Mouse (Mus musculus): ENCODE results near the gene Cox17.
A peak's percentile ranks its signal among the peaks of the same experiment; 100 is the strongest.

The Cox17 gene

GRCm38 (mm10) chr16:38371705-38372296, 25.0 kb downstream of the Cox17 start:
- DNase-seq (ENCODE audit: low read depth, low spot score), result no peak

- DNase-seq (ENCODE audit: low read depth, low spot score), result no peak
Observed at GRCm38 (mm10) chr16:38372876-38373275, 26.1 kb downstream of the Cox17 start.

- no peak for DNase-seq (ENCODE audit: low read depth, low spot score)
Observed at GRCm38 (mm10) chr16:38373439-38373838, 26.6 kb downstream of the Cox17 start.

GRCm38 (mm10) chr16:38373941-38374340, 27.1 kb downstream of the Cox17 start:
- no peak for DNase-seq (ENCODE audit: low read depth, low spot score)

- no peak for DNase-seq (ENCODE audit: low read depth, low spot score)
Observed at GRCm38 (mm10) chr16:38374379-38375140, 27.8 kb downstream of the Cox17 start.

GRCm38 (mm10) chr16:38375182-38375581, 28.4 kb downstream of the Cox17 start:
- no peak for DNase-seq (ENCODE audit: low read depth, low spot score)

- peak; percentile 43 for DNase-seq (ENCODE audit: low read depth, low spot score)
Observed at GRCm38 (mm10) chr16:38376163-38376840, 29.5 kb downstream of the Cox17 start.

GRCm38 (mm10) chr16:38376841-38377249, 30.1 kb downstream of the Cox17 start:
- DNase-seq (ENCODE audit: low read depth, low spot score), result no peak

- no peak for DNase-seq (ENCODE audit: low read depth, low spot score)
Observed at GRCm38 (mm10) chr16:38377546-38377945, 30.8 kb downstream of the Cox17 start.

GRCm38 (mm10) chr16:38378591-38378990, 31.8 kb downstream of the Cox17 start:
- DNase-seq (ENCODE audit: low read depth, low spot score), result no peak

- DNase-seq (ENCODE audit: low read depth, low spot score), result no peak
Observed at GRCm38 (mm10) chr16:38379088-38379487, 32.3 kb downstream of the Cox17 start.

GRCm38 (mm10) chr16:38379493-38379892, 32.7 kb downstream of the Cox17 start:
- no peak for DNase-seq (ENCODE audit: low read depth, low spot score)

- DNase-seq (ENCODE audit: low read depth, low spot score), result no peak
Observed at GRCm38 (mm10) chr16:38379926-38380325, 33.1 kb downstream of the Cox17 start.

- no peak for DNase-seq (ENCODE audit: low read depth, low spot score)
Observed at GRCm38 (mm10) chr16:38383683-38384082, 36.9 kb downstream of the Cox17 start.

GRCm38 (mm10) chr16:38385184-38385634, 38.4 kb downstream of the Cox17 start:
- DNase-seq (ENCODE audit: low read depth, low spot score), result no peak

- DNase-seq (ENCODE audit: low read depth, low spot score), result no peak
Observed at GRCm38 (mm10) chr16:38385700-38386099, 38.9 kb downstream of the Cox17 start.

GRCm38 (mm10) chr16:38387389-38387788, 40.6 kb downstream of the Cox17 start:
- no peak for DNase-seq (ENCODE audit: low read depth, low spot score)

- DNase-seq (ENCODE audit: low read depth, low spot score), result no peak
Observed at GRCm38 (mm10) chr16:38388757-38389156, 42.0 kb downstream of the Cox17 start.

- DNase-seq (ENCODE audit: low read depth, low spot score), result no peak
Observed at GRCm38 (mm10) chr16:38389284-38389893, 42.6 kb downstream of the Cox17 start.

GRCm38 (mm10) chr16:38390322-38390721, 43.5 kb downstream of the Cox17 start:
- no peak for DNase-seq (ENCODE audit: low read depth, low spot score)

GRCm38 (mm10) chr16:38392126-38392894, 45.5 kb downstream of the Cox17 start:
- DNase-seq (ENCODE audit: low read depth, low spot score), result no peak

Data from brain, embryonic 18.5 days (tissue).